Mouse (Mus musculus) neutrophil, adult 5-6 weeks (primary cell): ENCODE data around the gene Sox11. TPM values are rescaled to one million over a fixed set of nuclear protein-coding genes. Genes with fewer than 3 reads are reported as not detected.

Source experiments
- ATAC-seq: fragments of 151-379, 151-347 bp; 2 replicates; pipeline ENCODE4 v1.8.0; 2017; ENCODE audit warnings: mild to moderate bottlenecking, moderate TSS enrichment; ENCODE audit not compliant: insufficient number of reproducible peaks, poor library complexity, low FRiP score, severe bottlenecking; ENCODE audit errors: extremely low read depth
- total RNA-seq: library from RNA; stranded (forward); fragments of 200-1000 nt; gene quantifications from 2 replicates; pipeline ENCODE4 v1.2.3, GENCODE M21; 2017

The Sox11 gene
- total RNA-seq, result not detected in 2 replicates

GRCm38 (mm10) chr12:27341871-27342690, at the start of gene Sox11:
Gene Sox11, minus strand, starts transcription at chr12:27342574.
- ATAC-seq, result no peak

GRCm38 (mm10) chr12:27391652-27392305, 49.4 kb upstream of the Sox11 start:
- ATAC-seq, result no peak

- ATAC-seq, result no peak
Measured at GRCm38 (mm10) chr12:27390439-27390838, 48.1 kb upstream of the Sox11 start.

GRCm38 (mm10) chr12:27389429-27389828, 47.1 kb upstream of the Sox11 start:
- no peak for ATAC-seq

GRCm38 (mm10) chr12:27372505-27372904, 30.1 kb upstream of the Sox11 start:
- ATAC-seq, result no peak

GRCm38 (mm10) chr12:27370756-27371155, 28.4 kb upstream of the Sox11 start:
- ATAC-seq, result no peak

- ATAC-seq, result no peak
Measured at GRCm38 (mm10) chr12:27367476-27367875, 25.1 kb upstream of the Sox11 start.

- no peak for ATAC-seq
Measured at GRCm38 (mm10) chr12:27363840-27364640, 21.7 kb upstream of the Sox11 start.

GRCm38 (mm10) chr12:27357076-27357637, 14.8 kb upstream of the Sox11 start:
- no peak for ATAC-seq

- no peak for ATAC-seq
Measured at GRCm38 (mm10) chr12:27356571-27356970, 14.2 kb upstream of the Sox11 start.

- no peak for ATAC-seq
Measured at GRCm38 (mm10) chr12:27343606-27344410, 1.4 kb upstream of the Sox11 start.

GRCm38 (mm10) chr12:27342691-27343605, 574 bp upstream of the Sox11 start:
- ATAC-seq, result no peak

- no peak for ATAC-seq
Measured at GRCm38 (mm10) chr12:27341130-27341870, 1.1 kb downstream of the Sox11 start.

GRCm38 (mm10) chr12:27340451-27341035, 1.8 kb downstream of the Sox11 start:
- no peak for ATAC-seq

- no peak for ATAC-seq
Measured at GRCm38 (mm10) chr12:27339171-27339751, 3.1 kb downstream of the Sox11 start.

GRCm38 (mm10) chr12:27338721-27339170, 3.6 kb downstream of the Sox11 start:
- no peak for ATAC-seq
